In the genomic region with DNA sequence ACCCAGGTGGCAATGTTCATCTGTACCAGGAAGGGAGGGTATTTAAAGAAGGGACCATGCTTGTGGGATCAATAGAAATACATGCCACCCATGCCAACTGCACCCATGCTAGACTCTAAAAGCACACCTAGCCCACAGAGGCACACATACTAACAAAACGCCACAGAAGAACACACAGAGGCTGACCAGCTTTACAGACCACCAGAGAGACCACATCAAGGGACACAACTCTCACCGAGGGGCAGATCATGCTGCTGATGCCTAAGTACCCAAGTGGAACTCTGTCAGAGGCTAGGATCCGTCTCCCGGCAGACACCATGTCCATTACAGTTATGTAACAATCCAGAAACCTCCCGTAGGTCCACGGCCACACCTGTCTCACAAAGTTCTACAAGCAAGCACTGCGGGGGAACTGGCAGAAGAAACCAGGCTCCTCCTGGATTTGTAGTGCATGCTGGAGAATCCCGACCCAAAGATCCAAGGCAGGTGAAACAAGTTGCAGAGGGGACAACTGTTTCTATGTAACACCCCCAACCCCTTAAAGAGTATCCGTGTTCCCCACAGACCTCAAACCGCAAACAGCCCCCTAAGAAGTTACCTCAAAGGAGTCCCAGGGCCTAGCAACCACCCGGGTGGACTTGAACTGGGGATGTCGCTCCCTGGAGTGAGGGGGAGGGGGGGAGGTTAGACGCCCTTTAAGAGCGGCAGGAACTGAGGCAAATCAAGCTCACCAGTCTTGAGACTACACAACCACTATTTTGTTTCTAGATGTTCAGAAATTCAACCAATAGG, we compare ENCODE assay signal across 8 mouse cellular contexts. TPM values are rescaled to one million over a fixed set of nuclear protein-coding genes. Genes with fewer than 3 reads are reported as not detected.
DNase-seq lines count a peak whose midpoint lies in the region; ATAC-seq and TF ChIP-seq lines count a peak whose summit lies in the region.

No protein-coding gene starts in this region.

- no peak for TF ChIP-seq POLR2A in olfactory bulb, adult 2 months (IDR thresholded peaks at IDR 0.05; ENCODE audit: insufficient read depth, low read depth, low read length)

- peak overlapping the region; percentile 77 for H3K4me2 ChIP-seq in lung, embryonic 15.5 days
- peak overlapping the region; percentile 86 for H3K4me2 ChIP-seq in embryonic facial prominence, embryonic 14.5 days (ENCODE audit: low read depth, low read length)

- no peak for DNase-seq in lung, postnatal 25 days (ENCODE audit: low spot score)
- DNase-seq in embryonic facial prominence, embryonic 14.5 days (ENCODE audit: low spot score) = no peak
- peak; percentile 28 to 67 for DNase-seq in kidney, postnatal 25 days
- no peak for DNase-seq in urinary bladder, postnatal 10 days (ENCODE audit: low spot score)
- DNase-seq in frontal cortex, adult 2 months (ENCODE audit: extremely low spot score in 1 of 2, low spot score in 1 of 2) = no peak
- no peak for DNase-seq in ovary, postnatal 14 days (ENCODE audit: low spot score)

- H3K9ac ChIP-seq in lung, embryonic 15.5 days = peak overlapping the region; percentile 62
- peak overlapping the region; percentile 89 for H3K9ac ChIP-seq in embryonic facial prominence, embryonic 14.5 days (ENCODE audit: low read depth, low read length)

- WGBS in lung, embryonic 15.5 days = 11% methylated on average over 14 of the region's 14 CpGs
- WGBS in embryonic facial prominence, embryonic 14.5 days = 16% methylated on average over 14 of the region's 14 CpGs
- WGBS in olfactory bulb, adult 2 months = 9% methylated on average over 14 of the region's 14 CpGs

- no peaks in the 10 kb centered on the region for H3K9me3 ChIP-seq in lung, embryonic 15.5 days
- no peaks in the 10 kb centered on the region for H3K9me3 ChIP-seq in embryonic facial prominence, embryonic 14.5 days (ENCODE audit: control insufficient read depth, low read length)

- H3K4me3 ChIP-seq in lung, embryonic 15.5 days = peak overlapping the region; percentile 66
- H3K4me3 ChIP-seq in embryonic facial prominence, embryonic 14.5 days (ENCODE audit: low read depth, low read length) = peak overlapping the region; percentile 94
- peak overlapping the region; percentile 52 for H3K4me3 ChIP-seq in olfactory bulb, adult 2 months (ENCODE audit: insufficient read depth, low read depth, low read length)

- no peak for ATAC-seq in lung, embryonic 15.5 days (ENCODE audit: borderline replicate concordance, extremely low read depth, low FRiP score, low TSS enrichment)
- ATAC-seq in embryonic facial prominence, embryonic 14.5 days (ENCODE audit: low read depth) = no peak

- TF ChIP-seq CTCF in olfactory bulb, adult 2 months (IDR thresholded peaks at IDR 0.05; ENCODE audit: insufficient read depth, low read depth, low read length) = no peak

- peaks cover 45% of the 10 kb centered on the region for H3K4me1 ChIP-seq in lung, embryonic 15.5 days
- H3K4me1 ChIP-seq in embryonic facial prominence, embryonic 14.5 days (ENCODE audit: control insufficient read depth, insufficient read depth, low read length) = peaks cover 36% of the 10 kb centered on the region
- H3K4me1 ChIP-seq in olfactory bulb, adult 2 months (ENCODE audit: control insufficient read depth, insufficient read depth, low read length) = peaks cover 39% of the 10 kb centered on the region

- H3K27ac ChIP-seq in lung, embryonic 15.5 days = no peak overlapping the region
- H3K27ac ChIP-seq in embryonic facial prominence, embryonic 14.5 days (replicated peaks; ENCODE audit: low read depth, low read length) = no peak overlapping the region
- no peak overlapping the region for H3K27ac ChIP-seq in olfactory bulb, adult 2 months (ENCODE audit: insufficient read depth, low read depth, low read length)

- peaks cover 11% of the 10 kb centered on the region for H3K36me3 ChIP-seq in lung, embryonic 15.5 days
- H3K36me3 ChIP-seq in embryonic facial prominence, embryonic 14.5 days (ENCODE audit: control insufficient read depth, insufficient read depth, low read length) = peaks cover 21% of the 10 kb centered on the region; the same call in 1 of the 2 replicates

- no peaks in the 10 kb centered on the region for H3K27me3 ChIP-seq in lung, embryonic 15.5 days
- H3K27me3 ChIP-seq in embryonic facial prominence, embryonic 14.5 days (replicated peaks; ENCODE audit: control insufficient read depth, insufficient read depth, low read length) = no peaks in the 10 kb centered on the region

RNA-seq across cellular contexts. Expression of a gene that starts 1.2 kb away (rescaled TPM):
- 112 and 113 TPM in 2 replicates for polyA plus RNA-seq in lung, embryonic 15.5 days (2015; fragmentation: Nextera tagmentation; extraction: Ambion mirVana)
- 112 and 128 TPM in 2 replicates for polyA plus RNA-seq in embryonic facial prominence, embryonic 14.5 days (2014; fragmentation: Nextera tagmentation; extraction: Ambion mirVana)
- polyA plus RNA-seq in olfactory bulb, adult 2 months (2012; ENCODE audit: insufficient read depth, insufficient read length, low replicate concordance, missing spikeins) = not detected in 2 replicates
- polyA plus RNA-seq in frontal cortex, adult 2 months (2012; rRNA removed) = 54.1 and 64.6 TPM in 2 replicates

RNA-seq across cellular contexts. Expression of a gene that starts 2.1 kb away (rescaled TPM):
- polyA plus RNA-seq in lung, embryonic 15.5 days (2015; fragmentation: Nextera tagmentation; extraction: Ambion mirVana) = 5.3 and 5.7 TPM in 2 replicates
- 7.7 and 7.8 TPM in 2 replicates for polyA plus RNA-seq in embryonic facial prominence, embryonic 14.5 days (2014; fragmentation: Nextera tagmentation; extraction: Ambion mirVana)
- polyA plus RNA-seq in olfactory bulb, adult 2 months (2012; ENCODE audit: insufficient read depth, insufficient read length, low replicate concordance, missing spikeins) = not detected in 2 replicates
- polyA plus RNA-seq in frontal cortex, adult 2 months (2012; rRNA removed) = 24.7 and 25.7 TPM in 2 replicates

Comparison
In these comparisons a context has a peak if more than half of its experiments do, and no peak if none do; other contexts are left out.
1. DNase-seq: peak in kidney, postnatal 25 days (2 of 2); none in lung, postnatal 25 days (single experiment), embryonic facial prominence, embryonic 14.5 days (single experiment), urinary bladder, postnatal 10 days (single experiment), frontal cortex, adult 2 months (0 of 2) and ovary, postnatal 14 days (single experiment).
2. Peak in every context shown above with its lines, with median percentiles within 50 percentile points of each other: H3K4me3 ChIP-seq.